Mouse (Mus musculus) ovary, adult 18-20 months (tissue): ENCODE measurements around the gene Olfr560.

ENCODE experiments used
- DNase-seq: peaks from one replicate; pipeline ENCODE4 v3.0.0; 2022; ENCODE audit warnings: low spot score, mixed read lengths

Olfr560 gene

GRCm38 (mm10) chr7:102759266-102759665, at the start of gene Olfr560, which contains the start of gene Olfr78:
TSS of gene Olfr560 (minus strand) at chr7:102759366.
TSS of gene Olfr78 (minus strand) at chr7:102759471.
- no peak for DNase-seq

GRCm38 (mm10) chr7:102803180-102803579, 44.0 kb upstream of the Olfr560 start, which contains the start of gene Olfr564:
TSS of gene Olfr564 (plus strand) at chr7:102803480.
- DNase-seq = no peak

GRCm38 (mm10) chr7:102770921-102771320, 11.8 kb upstream of the Olfr560 start, which contains the start of gene Olfr561:
TSS of gene Olfr561 (plus strand) at chr7:102771221.
- no peak for DNase-seq

GRCm38 (mm10) chr7:102752086-102752485, 7.1 kb downstream of the Olfr560 start:
- no peak for DNase-seq

- DNase-seq = no peak
These were observed 21.5 kb downstream of the Olfr560 start for GRCm38 (mm10) chr7:102737705-102738104.

- DNase-seq = no peak
These were observed 25.4 kb downstream of the Olfr560 start for GRCm38 (mm10) chr7:102733793-102734192.

- DNase-seq = no peak
These were observed 31.8 kb downstream of the Olfr560 start, which contains the start of gene Olfr559 for GRCm38 (mm10) chr7:102727391-102727790. TSS of gene Olfr559 (minus strand) at chr7:102727491.

- no peak for DNase-seq
These were observed 40.2 kb downstream of the Olfr560 start, which contains the start of gene Olfr33 for GRCm38 (mm10) chr7:102718970-102719369. TSS of gene Olfr33 (minus strand) at chr7:102719070.

GRCm38 (mm10) chr7:102701915-102702314, 57.3 kb downstream of the Olfr560 start, which contains the start of gene Olfr558:
TSS of gene Olfr558 (plus strand) at chr7:102702215.
- DNase-seq = no peak
